Mouse (Mus musculus) liver, postnatal 0 days (tissue): ENCODE data around the gene 4921517D22Rik.

Source experiments
- CTCF ChIP-seq: sonication (generic); IDR thresholded peaks from 2 replicates; pipeline ENCODE4 v1.5.1; 2016; ENCODE audit warnings: antibody characterized with exemption, low read depth
- EP300 ChIP-seq: IDR thresholded peaks from 2 replicates; pipeline ENCODE4 v1.6.1; 2016; ENCODE audit warnings: antibody characterized with exemption, low read depth, mild to moderate bottlenecking

DNA sequence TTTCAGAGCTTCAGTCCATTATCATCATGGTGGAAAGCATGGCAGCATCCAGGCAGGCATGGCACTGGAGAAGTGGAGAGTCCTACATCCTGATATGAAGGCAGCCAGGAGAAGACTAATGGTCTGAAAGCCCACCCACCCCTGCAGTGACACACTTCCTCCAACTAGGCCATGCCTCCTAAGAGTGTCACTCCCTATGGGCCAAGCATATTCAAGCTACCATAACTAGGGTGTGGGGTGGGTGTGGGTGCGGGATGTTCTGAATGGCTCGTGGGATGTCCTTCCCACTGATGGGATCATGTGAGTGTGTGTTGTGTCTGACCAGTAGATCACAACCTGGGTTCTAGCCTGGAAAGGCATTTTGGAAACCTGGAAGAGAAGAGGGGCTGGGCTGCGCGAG is 40.0 kb upstream of the 4921517D22Rik start:
- TF ChIP-seq CTCF, result no peak
- no peak for TF ChIP-seq EP300
